Mouse (Mus musculus) liver, embryonic 14.5 days (tissue): ENCODE measurements around the gene Coro7. TPM values are rescaled to one million over a fixed set of nuclear protein-coding genes. Genes with fewer than 3 reads are reported as not detected.

Experiments used
- ATAC-seq: fragments of 200-750 bp; cut with Nextera tagmentation; 2 replicates; pipeline ENCODE4 v1.8.0; 2017; ENCODE audit warnings: moderate number of reproducible peaks, mild to moderate bottlenecking, moderate library complexity; ENCODE audit not compliant: insufficient read depth
- DNase-seq, 3 experiments: peaks; one replicate each; pipeline ENCODE4 v3.0.0-alpha.2; 2012 to 2013; ENCODE audit warnings: low read depth in 3 of 3, low spot score in 3 of 3
- H3K27ac ChIP-seq: fragments of 300-500 bp; sonication (generic); 2 replicates; pipeline ENCODE4 v1.5.1; 2014; ENCODE audit warnings: moderate library complexity, mild to moderate bottlenecking, control low read depth, inconsistent platforms
- H3K27me3 ChIP-seq: fragments of 300-500 bp; sonication (generic); 2 replicates; pipeline ENCODE4 v1.6.1; 2014; ENCODE audit warnings: mild to moderate bottlenecking, low read length, moderate library complexity; ENCODE audit not compliant: control insufficient read depth, insufficient read depth
- H3K36me3 ChIP-seq: fragments of 300-500 bp; sonication (generic); replicated peaks from 2 replicates; pipeline ENCODE4 v1.6.1; 2014; ENCODE audit warnings: low read depth; ENCODE audit not compliant: control insufficient read depth, insufficient read depth
- H3K4me1 ChIP-seq, 2 experiments: fragments of 200-500 bp in 1 of 2; fragments of 300-500 bp in 1 of 2; sonication (generic) in 1 of 2; replicated peaks; 2 replicates each; pipeline ENCODE4 v1.6.1; 2012 to 2014; ENCODE audit warnings: antibody characterized with exemption in 1 of 2, inconsistent platforms in 1 of 2, low read length in 1 of 2; ENCODE audit not compliant: control insufficient read depth in 2 of 2, insufficient read depth in 2 of 2
- H3K4me2 ChIP-seq: fragments of 300-500 bp; sonication (generic); 2 replicates; pipeline ENCODE4 v1.6.1; 2014; ENCODE audit warnings: low read depth, mild to moderate bottlenecking, control low read depth, moderate library complexity
- H3K4me3 ChIP-seq, 2 experiments: fragments of 200-500 bp in 1 of 2; fragments of 300-500 bp in 1 of 2; sonication (generic) in 1 of 2; 2 replicates each; pipeline ENCODE4 v1.5.1; 2012 to 2014; ENCODE audit warnings: low read depth in 2 of 2, low read length in 2 of 2, mild to moderate bottlenecking in 2 of 2, control low read depth in 1 of 2, inconsistent platforms in 1 of 2, moderate library complexity in 1 of 2; ENCODE audit not compliant: insufficient read depth in 1 of 2
- H3K9ac ChIP-seq: fragments of 300-500 bp; sonication (generic); replicated peaks from 2 replicates; pipeline ENCODE4 v1.6.1; 2014; ENCODE audit warnings: mild to moderate bottlenecking, control low read depth, moderate library complexity
- H3K9me3 ChIP-seq: fragments of 300-500 bp; sonication (generic); 2 replicates; pipeline ENCODE4 v1.6.1; 2016; ENCODE audit warnings: low read length, mixed read lengths; ENCODE audit not compliant: control insufficient read depth
- CTCF ChIP-seq: IDR thresholded peaks from 2 replicates; pipeline ENCODE4 v1.5.1; 2016; ENCODE audit warnings: antibody characterized with exemption, low read depth, control low read depth
- EP300 ChIP-seq: IDR thresholded peaks from 2 replicates; pipeline ENCODE4 v1.6.1; 2016; ENCODE audit warnings: antibody characterized with exemption, low read depth
- WGBS: fragments of 180-500 bp; shearing (Covaris S2); extraction: QIAGEN DNeasy Blood & Tissue Kit; methylation state at CpG from one replicate; pipeline ENCODE4 v1.1.7; 2014; ENCODE audit not compliant: insufficient replicate concordance; 5-methylcytosine and 5-hydroxymethylcytosine counted together
- polyA plus RNA-seq, 2 experiments: library from polyadenylated mRNA; depleted of rRNA in 1 of 2; stranded (reverse) in 1 of 2; unstranded in 1 of 2; fragments of >200 nt; fragmentation: Nextera tagmentation in 1 of 2; extraction: Ambion mirVana in 1 of 2; gene quantifications; 2 replicates each; pipeline versions ENCODE4 v1.2.1 to v1.2.3; 2012 to 2014

Coro7 gene
- polyA plus RNA-seq, 2 experiments = 5.1 to 10.4 TPM

- TF ChIP-seq CTCF (no peak), EP300 (no peak)
- Histone ChIP-seq H3K36me3 (no peaks in the 10 kb centered on the region), H3K9me3 (no peaks in the 10 kb centered on the region), H3K4me2 (no peak overlapping the region), H3K27ac (no peak overlapping the region), H3K4me1 (peaks cover 0 to 8% of the 10 kb centered on the region in 2 experiments; a peak in 2 of 4 replicates), H3K27me3 (peaks cover 36% of the 10 kb centered on the region), H3K4me3 (no peak overlapping the region), H3K9ac (no peak overlapping the region)
- DNase-seq = no peak
- 59% methylated on average over 5 of the region's 5 CpGs for WGBS
- no peak for ATAC-seq
Measured at GRCm38 (mm10) chr16:4598041-4598440, 81.5 kb downstream of the Coro7 start.

DNA sequence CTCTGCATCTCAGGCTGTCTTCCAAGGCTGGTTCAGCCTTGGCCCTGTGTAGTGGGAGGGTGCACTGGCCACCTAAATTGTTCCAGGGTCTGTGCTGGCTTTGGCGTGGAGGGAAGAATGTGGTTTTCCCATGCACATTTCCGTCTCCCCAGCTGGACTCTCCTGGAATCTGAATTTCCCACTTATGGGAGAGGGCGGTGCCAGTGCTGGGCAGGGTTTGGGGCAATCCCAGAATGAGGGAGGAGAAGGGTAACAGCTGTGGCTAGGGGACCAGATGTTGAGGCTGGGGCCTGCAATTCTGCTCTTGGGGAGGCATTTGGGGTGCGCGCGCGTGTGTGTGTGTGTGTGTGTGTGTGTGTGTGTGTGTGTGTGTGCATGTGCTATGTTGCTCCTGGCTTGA lies 82.3 kb downstream of the Coro7 start:
- no peak for DNase-seq
- no peak for TF ChIP-seq EP300
- TF ChIP-seq CTCF = no peak
- Histone ChIP-seq H3K4me2 (no peak overlapping the region), H3K4me3 (no peak overlapping the region), H3K4me1 (peaks cover 0 to 2% of the 10 kb centered on the region in 2 experiments; a peak in 1 of 4 replicates), H3K9me3 (no peaks in the 10 kb centered on the region), H3K36me3 (no peaks in the 10 kb centered on the region), H3K9ac (no peak overlapping the region), H3K27ac (no peak overlapping the region), H3K27me3 (peaks cover 43% of the 10 kb centered on the region)
- ATAC-seq = no peak
- WGBS = 65% methylated on average over 7 of the region's 7 CpGs

- WGBS = 52% methylated on average over 2 of the region's 2 CpGs
- no peak for ATAC-seq
- Histone ChIP-seq H3K27me3 (peaks cover 46% of the 10 kb centered on the region), H3K4me3 (no peak overlapping the region), H3K27ac (no peak overlapping the region), H3K4me2 (no peak overlapping the region), H3K4me1 (no peaks in the 10 kb centered on the region; a peak in 1 of 4 replicates), H3K9ac (no peak overlapping the region), H3K36me3 (no peaks in the 10 kb centered on the region), H3K9me3 (no peaks in the 10 kb centered on the region)
- no peak for DNase-seq
- TF ChIP-seq EP300 (no peak), CTCF (no peak)
Measured at GRCm38 (mm10) chr16:4596836-4597235, 82.7 kb downstream of the Coro7 start.

- Histone ChIP-seq H3K4me3 (peak overlapping the region in 1 of 2 experiments; percentile 0; a peak in 1 of 4 replicates), H3K9me3 (no peaks in the 10 kb centered on the region), H3K4me2 (peak overlapping the region; percentile 61), H3K9ac (no peak overlapping the region), H3K36me3 (no peaks in the 10 kb centered on the region), H3K4me1 (no peaks in the 10 kb centered on the region; a peak in 1 of 4 replicates), H3K27me3 (peaks cover 46% of the 10 kb centered on the region), H3K27ac (no peak overlapping the region)
- whole genome bisulfite sequencing = 51% methylated on average over 3 of the region's 3 CpGs
- DNase-seq (no peak), ATAC-seq (no peak)
- TF ChIP-seq CTCF (no peak), EP300 (no peak)
Measured at GRCm38 (mm10) chr16:4596141-4596728, 83.3 kb downstream of the Coro7 start.

DNA sequence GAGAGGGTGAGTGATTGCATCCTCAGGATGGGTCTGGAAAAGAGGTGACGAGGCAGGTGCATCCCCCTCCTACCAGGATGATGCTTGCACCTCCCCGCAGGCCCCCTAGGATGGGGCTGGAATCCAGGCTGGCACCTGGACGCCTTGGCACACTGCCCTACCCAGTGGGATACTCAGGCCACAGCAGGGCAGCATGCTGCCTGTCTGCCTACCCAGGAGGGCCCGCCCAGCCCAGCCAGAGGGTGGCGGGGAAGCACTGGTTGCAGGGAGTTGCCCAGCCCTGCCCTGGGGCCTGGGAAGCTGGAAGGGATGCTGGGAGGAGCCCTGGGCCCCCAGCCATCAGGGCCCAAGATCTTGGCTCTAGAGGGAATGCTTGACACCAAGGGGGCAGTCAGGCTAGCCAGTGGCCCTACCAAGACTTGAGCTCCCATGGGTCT lies 84.0 kb downstream of the Coro7 start:
- 33% methylated on average over 5 of the region's 5 CpGs for WGBS
- Histone ChIP-seq H3K4me3 (peak overlapping the region; percentile 53 to 54), H3K9ac (no peak overlapping the region), H3K4me1 (no peaks in the 10 kb centered on the region; a peak in 1 of 4 replicates), H3K36me3 (no peaks in the 10 kb centered on the region), H3K27ac (no peak overlapping the region), H3K9me3 (no peaks in the 10 kb centered on the region), H3K27me3 (peaks cover 46% of the 10 kb centered on the region), H3K4me2 (peak overlapping the region; percentile 61)
- DNase-seq (no peak), ATAC-seq (no peak)
- TF ChIP-seq CTCF (no peak), EP300 (no peak)
